Mouse (Mus musculus) stomach, embryonic 16.5 days (tissue): ENCODE data around the gene Rbfox2. TPM values are rescaled to one million over a fixed set of nuclear protein-coding genes. Genes with fewer than 3 reads are reported as not detected.
A peak's percentile ranks its signal among the peaks of the same experiment; 100 is the strongest.
"Not testable (repeated sequence)": the region's sequence is repeated elsewhere in the genome, so short reads cannot be mapped to it uniquely, and the experiment has no call there.

ENCODE experiments used
- ATAC-seq: fragments of 200-750 bp; cut with Nextera tagmentation; 2 replicates; pipeline ENCODE4 v1.8.0; 2017; ENCODE audit warnings: moderate number of reproducible peaks, moderate TSS enrichment; ENCODE audit not compliant: insufficient read depth, low FRiP score
- H3K27ac ChIP-seq: fragments of 300-500 bp; sonication (generic); 2 replicates; pipeline ENCODE4 v1.5.1; 2014; ENCODE audit warnings: low read length
- H3K27me3 ChIP-seq: fragments of 300-500 bp; sonication (generic); 2 replicates; pipeline ENCODE4 v1.6.1; 2014; ENCODE audit warnings: low read length, control low read depth, mixed read lengths; ENCODE audit not compliant: control insufficient read depth, insufficient read depth
- H3K36me3 ChIP-seq: fragments of 300-500 bp; sonication (generic); 2 replicates; pipeline ENCODE4 v1.6.1; 2014; ENCODE audit warnings: low read length; ENCODE audit not compliant: control insufficient read depth, insufficient read depth
- H3K4me1 ChIP-seq: fragments of 300-500 bp; sonication (generic); 2 replicates; pipeline ENCODE4 v1.6.1; 2014; ENCODE audit warnings: low read length, control low read depth, mixed read lengths; ENCODE audit not compliant: control insufficient read depth, insufficient read depth
- H3K4me2 ChIP-seq: fragments of 300-500 bp; sonication (generic); 2 replicates; pipeline ENCODE4 v1.6.1; 2014; ENCODE audit warnings: low read depth, low read length, mixed read lengths
- H3K4me3 ChIP-seq: fragments of 300-500 bp; sonication (generic); replicated peaks from 2 replicates; pipeline ENCODE4 v1.5.1; 2014; ENCODE audit warnings: mild to moderate bottlenecking, low read length
- H3K9ac ChIP-seq: fragments of 300-500 bp; sonication (generic); 2 replicates; pipeline ENCODE4 v1.6.1; 2014; ENCODE audit warnings: low read length
- H3K9me3 ChIP-seq: fragments of 300-500 bp; sonication (generic); replicated peaks from 2 replicates; pipeline ENCODE4 v1.6.1; 2016; ENCODE audit warnings: low read length, control low read depth; ENCODE audit not compliant: control insufficient read depth
- WGBS: fragments of 180-500 bp; shearing (Covaris S2); extraction: QIAGEN DNeasy Blood & Tissue Kit; methylation state at CpG from one replicate; pipeline ENCODE4 v1.1.7; 2014; 5-methylcytosine and 5-hydroxymethylcytosine counted together
- polyA plus RNA-seq: library from polyadenylated mRNA; unstranded; fragments of >200 nt; fragmentation: Nextera tagmentation; extraction: Ambion mirVana; gene quantifications from 2 replicates; pipeline ENCODE4 v1.2.1, GENCODE M21; 2015

Gene Rbfox2
- polyA plus RNA-seq, 1 experiment from 2014 or later, result 55.7 TPM

DNA sequence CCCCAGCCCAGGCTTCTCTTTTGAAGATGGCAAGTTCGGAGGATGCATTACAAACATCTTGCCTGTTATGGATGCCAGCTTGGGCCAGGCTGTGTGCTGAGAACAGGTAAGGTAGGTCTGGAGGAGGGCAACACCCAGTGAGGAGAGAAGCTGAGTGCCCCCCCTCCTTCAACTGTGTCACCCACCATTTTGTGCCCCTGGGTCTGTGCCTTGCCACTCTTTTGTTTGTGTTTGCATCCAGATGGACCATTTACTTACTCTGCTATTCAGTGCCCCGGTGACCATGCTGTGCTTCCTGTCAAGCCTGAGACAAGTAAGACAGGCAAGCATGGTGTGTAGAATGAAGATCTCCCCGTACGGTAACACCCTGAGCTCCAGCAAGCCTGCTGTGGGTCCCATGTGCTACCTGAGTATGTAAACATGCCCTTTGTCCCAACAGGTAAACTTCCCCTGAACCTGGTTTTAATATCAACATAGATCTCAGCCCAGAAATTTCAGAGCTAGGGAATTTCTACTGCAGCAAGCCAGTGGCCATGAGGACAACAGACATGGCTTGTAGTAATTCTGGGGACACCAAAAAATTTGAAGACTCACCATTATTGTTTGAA is 234.1 kb downstream of the Rbfox2 start:
- H3K36me3 ChIP-seq, result peaks cover 4% of the 10 kb centered on the region; the same call in 1 of the 2 replicates
- H3K9ac ChIP-seq, result no peak overlapping the region
- no peaks in the 10 kb centered on the region for H3K9me3 ChIP-seq
- ATAC-seq, result peak; percentile 19; the same call in 1 of the 2 replicates
- no peak overlapping the region; the same call in 1 of the 2 replicates for H3K27ac ChIP-seq
- no peaks in the 10 kb centered on the region for H3K27me3 ChIP-seq
- no peak overlapping the region for H3K4me2 ChIP-seq
- WGBS, result 53% methylated on average over 4 of the region's 4 CpGs
- peaks cover 17% of the 10 kb centered on the region for H3K4me1 ChIP-seq
- no peak overlapping the region for H3K4me3 ChIP-seq

DNA sequence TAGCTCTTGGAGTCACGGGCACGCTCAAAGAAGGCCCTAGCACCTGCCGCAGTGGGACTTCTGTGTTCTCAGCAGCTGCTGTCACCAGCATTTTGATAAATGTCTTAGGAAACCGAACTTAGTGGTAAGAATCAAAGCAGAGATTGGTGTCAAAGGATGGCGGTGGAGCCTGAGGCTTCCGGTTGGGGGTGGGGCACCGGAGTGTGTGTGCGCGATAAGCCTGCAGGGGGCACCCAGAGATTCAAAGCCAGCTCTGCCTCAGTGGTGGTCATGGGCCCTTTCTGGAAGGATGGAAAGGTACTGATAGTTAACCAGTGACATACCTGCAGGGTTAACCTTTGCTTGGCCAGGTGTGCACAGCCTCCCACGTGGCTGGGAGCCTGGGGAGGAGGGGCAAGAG is 235.3 kb downstream of the Rbfox2 start:
- Histone ChIP-seq H3K27ac (no peak overlapping the region; the same call in 1 of the 2 replicates), H3K9ac (no peak overlapping the region)

DNA sequence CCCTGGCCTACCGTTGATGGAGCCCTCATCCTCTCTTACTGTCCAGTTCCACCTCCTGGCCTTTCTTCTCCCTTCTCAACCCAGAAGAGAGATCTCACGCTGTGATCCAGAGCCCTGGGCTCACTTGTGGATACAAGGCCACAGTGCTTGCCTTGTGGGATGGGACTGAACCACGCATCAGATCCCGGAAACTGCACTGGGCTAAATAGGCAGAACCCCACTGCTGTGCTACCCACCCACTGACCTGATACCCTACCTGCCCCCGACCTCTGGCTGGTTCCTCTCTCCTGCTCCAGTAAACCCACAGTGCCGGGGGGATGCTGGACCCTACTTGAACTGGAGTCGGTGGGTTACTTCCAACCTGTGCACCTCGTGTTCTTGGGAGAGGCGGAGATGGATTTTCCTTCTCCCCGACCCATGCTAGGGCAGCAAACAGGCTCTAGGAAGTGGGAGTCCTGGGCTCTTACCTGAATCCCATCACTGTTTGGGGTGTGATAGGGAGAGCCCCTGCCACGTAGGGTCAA is 236.0 kb downstream of the Rbfox2 start:
- WGBS, result 87% methylated on average over 11 of the region's 11 CpGs

More for the DNA sequence above, 235.3 kb downstream of the Rbfox2 start:
- no peak overlapping the region for H3K4me3 ChIP-seq
- peaks cover 17% of the 10 kb centered on the region for H3K4me1 ChIP-seq
- H3K27me3 ChIP-seq, result no peaks in the 10 kb centered on the region
- 11% methylated on average over 10 of the region's 10 CpGs for WGBS
- no peak for ATAC-seq
- H3K4me2 ChIP-seq, result peak overlapping the region; percentile 21; the same call in 1 of the 2 replicates
- no peaks in the 10 kb centered on the region for H3K36me3 ChIP-seq
- H3K9me3 ChIP-seq, result no peaks in the 10 kb centered on the region

DNA sequence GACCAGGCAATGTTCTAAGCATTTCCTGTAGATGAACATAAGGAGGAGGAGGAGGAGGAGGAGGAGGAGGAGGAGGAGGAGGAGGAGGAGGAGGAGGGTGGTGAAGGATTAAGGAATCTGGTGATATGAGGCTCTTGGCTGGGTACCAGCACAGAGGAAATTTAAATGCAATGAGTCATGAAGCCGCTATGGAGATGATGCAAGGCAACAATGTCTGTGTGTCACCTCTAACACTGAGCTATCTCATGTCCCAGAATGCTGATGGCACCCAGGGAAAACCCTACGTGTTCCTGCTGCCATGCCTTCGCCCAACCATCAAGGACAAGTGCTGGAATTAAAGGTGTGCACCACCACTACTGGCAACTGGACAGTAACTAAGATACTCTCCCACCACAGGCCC is 237.8 kb downstream of the Rbfox2 start:
- peaks cover 17% of the 10 kb centered on the region for H3K4me1 ChIP-seq
- 83% methylated on average over 3 of the region's 3 CpGs for WGBS
- no peak overlapping the region for H3K27ac ChIP-seq
- no peaks in the 10 kb centered on the region for H3K27me3 ChIP-seq
- H3K9ac ChIP-seq, result no peak overlapping the region
- H3K4me3 ChIP-seq, result no peak overlapping the region
- H3K9me3 ChIP-seq, result no peaks in the 10 kb centered on the region
- no peaks in the 10 kb centered on the region for H3K36me3 ChIP-seq
- H3K4me2 ChIP-seq, result no peak overlapping the region
- ATAC-seq, result no peak

More for the DNA sequence above, 236.0 kb downstream of the Rbfox2 start:
- H3K4me1 ChIP-seq, result peaks cover 17% of the 10 kb centered on the region
- H3K27me3 ChIP-seq, result no peaks in the 10 kb centered on the region
- no peak overlapping the region for H3K4me2 ChIP-seq
- no peak overlapping the region for H3K27ac ChIP-seq
- H3K4me3 ChIP-seq, result no peak overlapping the region
- H3K9me3 ChIP-seq, result no peaks in the 10 kb centered on the region
- H3K36me3 ChIP-seq, result no peaks in the 10 kb centered on the region
- H3K9ac ChIP-seq, result no peak overlapping the region
- no peak for ATAC-seq

DNA sequence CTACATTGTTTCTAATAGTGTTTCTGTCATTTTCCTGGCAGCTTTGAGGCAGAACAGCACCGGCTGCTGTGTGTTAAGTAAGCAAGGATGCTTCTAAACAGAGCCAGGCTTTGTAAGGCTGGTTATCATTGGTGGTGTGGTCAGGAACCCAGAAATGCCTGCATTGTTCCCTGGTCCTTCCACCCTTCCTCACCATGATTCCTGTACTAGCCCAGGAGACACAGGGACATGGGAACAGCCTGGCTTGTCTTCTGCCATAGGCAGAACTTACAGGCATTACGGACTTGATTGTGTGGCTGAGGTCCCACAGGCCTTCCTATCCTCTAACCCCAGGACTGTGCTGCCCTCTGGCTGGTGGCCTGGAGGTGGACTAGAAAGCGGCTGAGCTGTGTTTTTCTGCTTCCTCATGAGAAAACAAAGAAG is 238.4 kb downstream of the Rbfox2 start:
- no peaks in the 10 kb centered on the region for H3K36me3 ChIP-seq
- H3K9me3 ChIP-seq, result no peaks in the 10 kb centered on the region
- no peak overlapping the region for H3K4me3 ChIP-seq
- no peaks in the 10 kb centered on the region for H3K27me3 ChIP-seq
- ATAC-seq, result no peak
- 64% methylated on average over 3 of the region's 3 CpGs for WGBS
- peak overlapping the region; percentile 27; the same call in 1 of the 2 replicates for H3K27ac ChIP-seq
- peaks cover 17% of the 10 kb centered on the region for H3K4me1 ChIP-seq
- H3K9ac ChIP-seq, result no peak overlapping the region
- no peak overlapping the region for H3K4me2 ChIP-seq

DNA sequence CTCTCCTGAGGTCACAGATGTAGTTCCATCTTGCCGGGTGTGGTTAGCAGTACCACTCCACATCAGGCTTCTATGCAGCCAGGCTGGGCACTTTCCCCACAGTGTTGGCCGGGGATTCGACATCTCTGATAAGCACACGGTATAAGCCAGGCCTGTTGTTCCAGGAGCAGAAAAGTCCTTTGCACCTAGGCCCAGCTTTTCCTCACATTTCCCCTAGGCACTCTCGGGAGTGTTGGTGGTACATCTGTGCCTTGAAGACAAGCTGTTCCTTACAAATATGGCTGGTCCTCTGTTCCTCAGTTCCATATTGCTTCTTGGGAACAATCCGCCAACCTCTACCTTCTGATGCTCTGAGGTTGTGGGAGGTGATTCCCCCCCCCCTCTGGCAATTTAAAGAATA is 240.6 kb downstream of the Rbfox2 start:
- H3K9me3 ChIP-seq, result no peaks in the 10 kb centered on the region
- H3K4me1 ChIP-seq, result peaks cover 5% of the 10 kb centered on the region
- H3K9ac ChIP-seq, result no peak overlapping the region
- H3K4me2 ChIP-seq, result no peak overlapping the region
- H3K27me3 ChIP-seq, result no peaks in the 10 kb centered on the region
- 63% methylated on average over 6 of the region's 6 CpGs for WGBS
- no peak overlapping the region for H3K27ac ChIP-seq
- no peaks in the 10 kb centered on the region for H3K36me3 ChIP-seq
- H3K4me3 ChIP-seq, result no peak overlapping the region
- ATAC-seq, result no peak

DNA sequence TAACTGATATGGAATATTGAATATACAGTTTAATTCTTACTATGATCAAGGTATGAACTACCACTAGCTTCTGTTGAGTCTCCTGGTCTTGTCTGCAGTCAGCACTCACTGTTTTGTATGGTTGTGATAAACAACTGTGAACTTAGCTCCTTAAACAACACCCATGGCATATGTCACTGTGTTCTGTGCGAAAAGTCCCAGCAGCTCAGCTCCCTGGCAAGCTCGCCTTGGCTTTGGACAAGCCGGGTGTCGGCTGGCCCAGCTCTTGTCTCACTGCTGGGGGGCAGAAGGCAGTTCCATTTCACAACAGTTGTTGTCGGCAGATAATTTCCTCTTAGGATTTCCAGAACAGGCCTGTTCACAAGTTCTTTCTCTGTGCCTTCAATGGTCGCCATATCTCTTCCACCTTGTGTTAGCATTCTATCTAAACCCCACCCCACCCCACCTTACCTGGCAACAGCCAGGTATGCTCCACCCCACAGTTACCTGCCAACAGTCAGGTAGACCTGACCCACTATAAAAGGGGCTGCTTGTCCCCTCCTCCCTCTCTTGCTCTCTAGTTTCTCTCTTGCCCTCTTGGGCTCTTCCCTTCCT is 241.4 kb downstream of the Rbfox2 start:
- Histone ChIP-seq H3K27ac (peak overlapping the region; percentile 46; the same call in 1 of the 2 replicates), H3K36me3 (no peaks in the 10 kb centered on the region), H3K4me1 (peaks cover 5% of the 10 kb centered on the region), H3K9me3 (no peaks in the 10 kb centered on the region), H3K27me3 (no peaks in the 10 kb centered on the region), H3K4me2 (no peak overlapping the region), H3K4me3 (no peak overlapping the region), H3K9ac (no peak overlapping the region)
- peak; percentile 70; the same call in 1 of the 2 replicates for ATAC-seq
- whole genome bisulfite sequencing, result 81% methylated on average over 6 of the region's 6 CpGs

DNA sequence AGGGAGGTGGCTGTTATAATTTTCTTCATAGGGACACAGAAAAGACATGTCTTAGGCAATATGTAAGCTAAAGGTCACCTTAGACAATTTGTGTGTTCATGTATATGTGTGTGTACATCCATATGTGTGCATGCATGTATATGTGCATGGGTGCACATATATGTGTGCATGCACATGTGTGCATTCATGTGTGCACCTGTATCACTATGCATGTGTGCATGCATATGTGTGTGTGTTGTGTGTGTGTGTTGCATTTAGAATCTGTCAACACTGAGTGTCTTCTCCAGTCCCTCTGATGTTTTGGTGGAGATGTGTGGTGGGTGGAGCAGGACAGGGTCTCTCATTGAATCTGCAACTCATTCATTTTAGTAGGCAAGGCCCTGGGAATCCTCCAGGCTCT is 244.1 kb downstream of the Rbfox2 start:
- H3K27ac ChIP-seq, result no peak overlapping the region
- no peaks in the 10 kb centered on the region for H3K4me1 ChIP-seq
- H3K9ac ChIP-seq, result no peak overlapping the region
- H3K36me3 ChIP-seq, result peaks cover 3% of the 10 kb centered on the region; the same call in 1 of the 2 replicates
- H3K4me2 ChIP-seq, result no peak overlapping the region
- H3K4me3 ChIP-seq, result no peak overlapping the region
- H3K27me3 ChIP-seq, result no peaks in the 10 kb centered on the region
- no peaks in the 10 kb centered on the region for H3K9me3 ChIP-seq
- no peak for ATAC-seq

DNA sequence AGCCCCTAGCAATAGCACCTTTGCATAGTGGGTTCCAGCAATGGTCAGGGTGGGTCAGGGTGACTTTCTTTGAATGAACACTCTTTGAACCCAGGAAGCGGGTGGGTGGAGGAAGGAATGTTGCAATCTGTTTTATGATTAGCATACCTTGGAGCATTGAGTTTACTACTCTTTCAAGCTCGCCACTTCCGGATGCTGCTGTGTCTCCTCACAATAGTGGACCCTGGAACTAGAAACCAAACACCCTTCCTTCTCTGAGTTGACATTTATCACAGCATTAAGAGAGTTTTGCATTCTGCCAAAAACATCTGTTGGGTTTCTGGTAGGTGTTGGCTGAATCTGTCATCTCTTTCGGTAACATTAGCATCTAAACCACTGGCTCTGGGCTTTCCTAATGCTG is 247.4 kb downstream of the Rbfox2 start:
- not testable (repeated sequence) for H3K9me3 ChIP-seq, H3K27ac ChIP-seq, H3K4me1 ChIP-seq, H3K4me2 ChIP-seq, H3K4me3 ChIP-seq, H3K27me3 ChIP-seq, H3K9ac ChIP-seq, H3K36me3 ChIP-seq, ATAC-seq
- whole genome bisulfite sequencing, result 91% methylated on average over 4 of the region's 4 CpGs
